Mouse (Mus musculus): ENCODE data around the gene Proca1. TPM values are rescaled to one million over a fixed set of nuclear protein-coding genes. Genes with fewer than 3 reads are reported as not detected.

Gene Proca1
- polyA plus RNA-seq, 1 experiment from 2014 or later, result 1.5 TPM

DNA sequence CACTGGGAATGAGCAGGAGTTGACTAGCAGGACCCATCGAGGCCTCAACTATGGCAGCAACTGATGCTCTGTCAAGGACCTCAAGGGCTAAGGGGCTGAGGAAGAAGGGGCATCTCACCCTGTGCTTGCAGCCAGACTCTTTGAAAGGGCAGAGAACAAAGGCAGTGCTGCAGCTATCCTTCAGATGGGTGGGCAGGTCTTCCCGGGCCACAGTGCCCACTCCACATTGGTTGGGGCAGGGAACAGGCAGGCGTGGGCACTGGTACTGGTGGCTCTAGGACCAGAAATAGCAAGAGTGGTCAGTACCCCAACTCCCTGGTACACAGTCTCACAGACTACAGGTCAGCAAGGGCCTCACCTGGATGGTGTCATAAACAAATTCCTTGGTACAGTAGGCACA is 32.5 kb upstream of the Proca1 start:
- no peak overlapping the region; the same call in 1 of the 2 replicates for H3K4me3 ChIP-seq
- no peak overlapping the region for H3K27ac ChIP-seq
- H3K27me3 ChIP-seq (ENCODE audit: poor library complexity, severe bottlenecking), result no peaks in the 10 kb centered on the region
- no peaks in the 10 kb centered on the region for H3K9me3 ChIP-seq
- no peak for DNase-seq (ENCODE audit: extremely low spot score, low spot score)
- peaks cover 49% of the 10 kb centered on the region for H3K4me1 ChIP-seq
- 93% methylated on average over 3 of the region's 3 CpGs for WGBS
- H3K36me3 ChIP-seq (replicated peaks), result peaks cover 81% of the 10 kb centered on the region

DNA sequence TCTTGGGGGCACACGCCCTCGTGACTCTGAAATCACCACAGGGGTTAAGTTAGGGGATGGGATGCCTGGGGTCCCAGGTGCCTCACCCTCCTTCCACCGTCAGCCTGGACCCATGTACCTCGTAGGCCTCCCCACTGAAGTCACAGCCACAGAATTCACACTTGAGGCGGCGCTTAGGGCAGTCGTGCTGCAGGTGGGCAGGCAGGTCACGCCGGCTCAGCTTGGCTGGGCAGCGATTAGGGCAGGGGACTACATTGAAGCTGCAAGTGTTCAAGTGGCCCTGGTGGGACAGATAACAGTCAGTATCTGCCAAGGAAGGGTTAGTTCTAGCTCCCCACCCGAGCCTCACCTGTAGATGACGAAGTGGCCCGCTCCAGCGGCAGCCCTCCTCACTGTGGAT is 32.0 kb upstream of the Proca1 start:
- Histone ChIP-seq H3K4me3 (no peak overlapping the region), H3K27ac (no peak overlapping the region), H3K9me3 (no peaks in the 10 kb centered on the region), H3K4me1 (peaks cover 54% of the 10 kb centered on the region), H3K36me3 (replicated peaks) (peaks cover 76% of the 10 kb centered on the region), H3K27me3 (ENCODE audit: poor library complexity, severe bottlenecking) (peaks cover 1% of the 10 kb centered on the region; the same call in 1 of the 2 replicates)
- no peak for DNase-seq (ENCODE audit: extremely low spot score, low spot score)
- 94% methylated on average over 14 of the region's 14 CpGs for WGBS

DNA sequence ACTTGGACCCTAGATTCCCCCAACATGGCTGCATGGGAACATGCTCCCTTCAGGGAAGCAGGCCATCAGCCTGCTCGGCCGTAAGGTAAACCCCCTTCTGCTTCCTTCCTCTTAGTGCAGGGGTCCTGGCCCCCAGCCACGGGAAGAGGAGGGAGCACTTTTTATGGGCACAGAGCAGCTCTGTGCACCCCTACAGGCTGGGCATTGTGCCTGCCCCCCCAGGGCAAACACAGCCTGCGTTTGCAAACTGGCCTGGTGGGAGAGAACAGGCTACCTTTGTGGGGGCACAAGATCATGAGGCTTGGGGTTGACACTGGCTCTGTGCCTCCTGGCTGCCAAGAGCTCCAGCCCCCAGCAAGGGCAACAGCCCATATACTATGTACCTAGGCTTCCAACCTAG is 31.2 kb upstream of the Proca1 start:
- Histone ChIP-seq H3K9me3 (no peaks in the 10 kb centered on the region), H3K4me1 (peaks cover 62% of the 10 kb centered on the region), H3K36me3 (replicated peaks) (peaks cover 68% of the 10 kb centered on the region), H3K4me3 (peak overlapping the region; percentile 100), H3K27ac (peak overlapping the region; percentile 99), H3K27me3 (ENCODE audit: poor library complexity, severe bottlenecking) (peaks cover 9% of the 10 kb centered on the region)
- WGBS, result 72% methylated on average over 4 of the region's 4 CpGs
- DNase-seq (ENCODE audit: extremely low spot score, low spot score), result no peak

DNA sequence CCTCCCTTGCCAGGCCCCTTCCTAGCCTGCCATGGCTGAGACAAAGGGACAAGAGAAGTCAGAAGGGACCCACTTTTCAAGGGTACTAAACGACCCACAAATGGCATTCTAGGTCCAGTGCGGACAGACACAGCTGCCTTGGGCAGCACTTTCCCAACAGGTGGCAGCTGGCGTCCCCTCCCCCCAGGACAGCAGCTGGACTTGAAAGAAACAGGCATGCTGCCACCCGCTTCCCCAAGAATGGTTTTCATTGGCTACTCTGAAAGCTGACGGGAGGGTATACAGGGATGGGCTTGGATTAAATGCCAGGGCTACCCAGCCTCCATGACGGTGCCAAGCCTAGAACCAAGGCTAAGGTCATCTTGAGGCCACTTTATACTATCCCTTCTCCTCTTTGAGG is 30.7 kb upstream of the Proca1 start:
- Histone ChIP-seq H3K27me3 (ENCODE audit: poor library complexity, severe bottlenecking) (peaks cover 14% of the 10 kb centered on the region), H3K4me3 (peak overlapping the region; percentile 100), H3K4me1 (peaks cover 63% of the 10 kb centered on the region), H3K9me3 (no peaks in the 10 kb centered on the region), H3K27ac (peak overlapping the region; percentile 99), H3K36me3 (replicated peaks) (peaks cover 63% of the 10 kb centered on the region)
- no peak for DNase-seq (ENCODE audit: extremely low spot score, low spot score)
- 79% methylated on average over 6 of the region's 6 CpGs for WGBS

DNA sequence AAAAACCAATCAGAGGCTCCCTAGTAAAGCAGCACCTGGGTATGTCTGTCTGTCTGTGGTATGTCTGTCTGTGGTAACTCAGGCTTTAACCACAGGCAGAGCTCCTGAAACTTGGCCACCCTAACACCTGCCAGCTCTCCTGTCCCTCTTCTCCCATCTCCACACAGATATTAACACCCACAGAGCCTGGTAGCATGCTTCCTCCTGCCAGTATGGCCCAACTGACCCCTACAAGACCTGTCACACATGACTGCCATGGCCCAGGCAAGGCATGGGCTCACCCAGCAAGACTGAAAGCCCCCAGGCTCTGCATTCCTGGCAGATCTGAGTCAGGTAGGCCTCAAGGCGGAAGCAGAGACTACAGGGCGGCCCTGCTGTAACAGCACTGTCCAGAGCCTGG is 30.1 kb upstream of the Proca1 start:
- 73% methylated on average over 2 of the region's 2 CpGs for WGBS
- H3K9me3 ChIP-seq, result no peaks in the 10 kb centered on the region
- H3K27me3 ChIP-seq (ENCODE audit: poor library complexity, severe bottlenecking), result peaks cover 17% of the 10 kb centered on the region
- peaks cover 58% of the 10 kb centered on the region for H3K4me1 ChIP-seq
- DNase-seq (ENCODE audit: extremely low spot score, low spot score), result no peak
- peaks cover 58% of the 10 kb centered on the region for H3K36me3 ChIP-seq (replicated peaks)
- peak overlapping the region; percentile 100 for H3K4me3 ChIP-seq
- H3K27ac ChIP-seq, result peak overlapping the region; percentile 99

DNA sequence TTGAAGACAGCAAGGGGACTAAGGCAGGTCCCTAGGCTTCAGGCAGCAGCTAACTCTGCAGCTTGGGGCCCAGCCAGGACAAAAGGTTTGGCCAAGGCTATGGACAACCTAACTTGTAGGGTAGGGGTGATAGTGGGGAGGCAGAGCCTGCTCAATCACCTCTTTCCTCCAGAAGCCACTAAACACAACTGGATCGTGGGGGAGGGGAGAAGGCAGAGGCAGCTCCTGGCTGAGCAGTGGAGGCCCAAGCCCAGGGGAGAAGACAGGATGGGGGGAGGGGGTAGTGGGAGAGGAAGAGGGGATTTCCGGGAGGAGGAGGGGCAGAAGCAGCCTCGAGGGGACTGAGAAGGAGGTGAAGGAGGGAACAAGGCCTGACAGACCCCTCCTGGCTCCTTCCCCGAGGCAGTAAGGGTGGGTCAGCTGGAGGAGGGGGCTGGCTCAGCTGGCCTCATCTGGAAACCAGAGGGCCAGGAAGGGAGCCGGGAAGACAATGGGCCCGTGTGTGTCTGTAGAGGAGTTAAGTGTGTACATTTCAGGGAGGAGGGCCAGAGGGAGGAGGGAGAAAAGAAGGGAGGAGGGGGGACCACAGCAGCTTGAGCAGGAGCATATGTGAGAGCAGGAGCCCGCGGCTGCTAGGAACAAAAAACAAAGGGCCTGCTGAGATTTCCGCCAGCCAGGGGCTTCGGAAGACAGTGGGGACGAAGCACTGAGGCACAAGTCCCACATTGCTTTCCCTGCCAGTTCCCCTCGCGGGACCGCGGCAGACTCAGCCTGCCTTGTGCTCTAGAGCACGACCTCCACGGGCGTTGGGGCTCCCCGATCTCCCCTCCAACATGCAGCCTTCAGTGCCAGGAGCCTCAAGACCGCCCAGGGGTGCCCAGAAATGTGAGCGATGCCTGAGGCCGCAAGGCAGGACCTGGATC is 29.2 kb upstream of the Proca1 start:
- 0% methylated on average over 22 of the region's 22 CpGs for WGBS
- Histone ChIP-seq H3K27ac (peak overlapping the region; percentile 99), H3K27me3 (ENCODE audit: poor library complexity, severe bottlenecking) (peaks cover 17% of the 10 kb centered on the region), H3K4me3 (peak overlapping the region; percentile 100), H3K4me1 (peaks cover 61% of the 10 kb centered on the region), H3K9me3 (no peaks in the 10 kb centered on the region), H3K36me3 (replicated peaks) (peaks cover 49% of the 10 kb centered on the region)
- peak; percentile 83 for DNase-seq (ENCODE audit: extremely low spot score, low spot score)

DNA sequence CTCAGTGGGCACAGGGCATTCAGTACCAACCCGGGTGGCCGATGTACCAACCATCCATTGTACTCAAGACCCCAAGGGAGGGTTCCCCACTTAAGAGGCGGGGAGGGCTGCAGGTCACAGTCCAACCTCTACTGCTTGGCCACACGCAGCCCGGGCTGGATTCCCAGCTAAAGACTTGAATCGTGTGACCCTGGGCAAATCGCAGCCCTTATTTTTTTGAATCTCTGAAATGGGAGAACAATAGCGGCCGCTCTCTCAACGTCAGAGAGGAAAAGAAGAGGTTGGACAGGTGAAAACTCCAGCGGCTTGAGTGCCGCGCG is 28.6 kb upstream of the Proca1 start:
- under 1% methylated on average over 14 of the region's 14 CpGs for WGBS
- Histone ChIP-seq H3K4me1 (peaks cover 60% of the 10 kb centered on the region), H3K9me3 (no peaks in the 10 kb centered on the region), H3K36me3 (replicated peaks) (peaks cover 43% of the 10 kb centered on the region), H3K27ac (peak overlapping the region; percentile 99), H3K27me3 (ENCODE audit: poor library complexity, severe bottlenecking) (peaks cover 17% of the 10 kb centered on the region), H3K4me3 (peak overlapping the region; percentile 100)
- DNase-seq (ENCODE audit: extremely low spot score, low spot score), result no peak

DNA sequence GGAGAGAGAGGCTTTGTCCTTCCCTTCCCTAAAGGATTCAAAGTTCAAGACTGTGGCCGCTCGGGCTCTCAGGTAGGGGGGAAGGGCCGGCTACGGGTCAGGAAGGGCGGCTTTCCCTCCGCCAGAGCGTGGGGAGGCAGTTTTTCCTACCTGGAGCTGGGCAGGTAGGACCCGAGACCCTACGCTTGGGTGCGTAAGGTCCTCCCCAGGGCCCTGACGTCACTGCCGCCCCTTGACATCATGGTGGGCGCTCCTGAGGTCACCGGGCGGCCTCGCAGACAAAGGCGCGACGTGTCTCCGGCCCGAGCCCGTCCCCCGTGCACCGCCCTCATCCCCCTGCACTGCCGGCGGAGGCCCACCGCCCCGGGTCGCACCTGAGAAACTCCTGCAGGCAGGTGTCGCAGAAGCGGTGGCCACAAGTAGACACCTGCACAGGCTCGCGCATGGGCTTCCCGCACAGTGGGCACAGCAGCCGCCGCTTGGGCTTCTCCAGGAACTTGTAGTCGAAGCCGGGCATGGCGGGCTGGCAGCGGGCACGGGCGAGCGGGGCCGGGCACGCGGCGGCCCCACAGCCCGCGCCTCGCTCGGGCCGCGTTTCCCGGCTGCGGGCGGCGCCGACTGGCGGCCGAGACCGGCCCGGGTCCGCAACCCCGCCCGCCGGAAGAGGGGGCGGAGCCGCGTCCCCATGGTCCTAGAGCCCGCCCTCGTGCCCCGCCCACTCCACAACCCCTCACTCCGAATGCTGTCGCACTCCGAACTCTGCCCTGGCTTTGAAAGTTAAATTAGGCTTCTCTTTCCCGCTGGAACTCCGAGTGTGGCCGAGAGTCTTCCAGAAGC is 28.1 kb upstream of the Proca1 start, which contains the start of gene Traf4:
Gene Traf4 (minus strand): TSS at position 666 of the 837 bp plus-strand sequence.
- peaks cover 17% of the 10 kb centered on the region for H3K27me3 ChIP-seq (ENCODE audit: poor library complexity, severe bottlenecking)
- no peaks in the 10 kb centered on the region for H3K9me3 ChIP-seq
- peak within 1 kb of the TSS; percentile 99 for H3K27ac ChIP-seq
- peaks cover 56% of the 10 kb centered on the region for H3K4me1 ChIP-seq
- H3K4me3 ChIP-seq, result peak within 1 kb of the TSS; percentile 100
- peaks cover 37% of the 10 kb centered on the region for H3K36me3 ChIP-seq (replicated peaks)
- WGBS, result under 1% methylated on average over 78 of the region's 78 CpGs
- DNase-seq (ENCODE audit: extremely low spot score, low spot score), result peak; percentile 85

DNA sequence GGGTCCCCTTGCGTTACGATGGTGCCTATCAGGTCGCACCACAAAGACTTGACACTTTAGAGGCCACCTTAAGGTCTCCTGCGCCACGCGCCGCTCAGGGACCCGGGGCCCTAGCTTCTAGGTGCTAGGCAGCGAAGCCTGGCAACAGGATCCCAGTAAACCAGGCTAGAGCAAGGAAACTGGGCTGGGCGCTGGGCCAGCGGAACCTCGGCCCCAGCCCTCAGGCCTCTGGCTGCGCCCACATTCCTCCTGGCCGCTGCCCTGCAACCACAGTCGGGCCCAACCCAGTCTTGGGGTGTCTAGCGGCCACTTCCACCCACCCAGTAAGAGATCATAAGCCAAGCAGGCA is 27.5 kb upstream of the Proca1 start:
- Histone ChIP-seq H3K9me3 (no peaks in the 10 kb centered on the region), H3K4me1 (peaks cover 56% of the 10 kb centered on the region), H3K27me3 (ENCODE audit: poor library complexity, severe bottlenecking) (peaks cover 17% of the 10 kb centered on the region), H3K27ac (peak overlapping the region; percentile 99), H3K4me3 (peak overlapping the region; percentile 100), H3K36me3 (replicated peaks) (peaks cover 31% of the 10 kb centered on the region)
- DNase-seq (ENCODE audit: extremely low spot score, low spot score), result no peak
- WGBS, result 2% methylated on average over 16 of the region's 16 CpGs

DNA sequence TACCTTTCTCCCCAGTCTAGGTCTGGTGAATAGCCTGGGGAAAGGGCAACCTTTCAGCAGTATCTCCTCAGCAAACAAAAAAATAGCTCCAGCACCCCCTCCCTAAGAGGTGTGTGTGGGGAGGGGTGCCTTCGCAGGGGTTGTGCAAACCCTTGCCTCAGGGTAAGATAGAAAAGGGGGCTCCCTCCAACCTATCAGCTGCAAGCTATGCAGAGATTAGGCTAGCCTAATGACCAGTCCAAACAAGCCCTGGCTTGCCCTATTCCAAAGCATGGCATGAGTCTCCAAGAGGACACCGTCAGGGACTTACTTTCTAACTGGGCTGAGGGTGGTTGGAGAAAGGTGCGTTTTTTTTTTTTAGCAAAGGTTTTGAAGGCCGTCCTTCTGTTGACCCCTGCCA is 27.0 kb upstream of the Proca1 start:
- peaks cover 17% of the 10 kb centered on the region for H3K27me3 ChIP-seq (ENCODE audit: poor library complexity, severe bottlenecking)
- 37% methylated on average over 4 of the region's 4 CpGs for WGBS
- peak overlapping the region; percentile 100 for H3K4me3 ChIP-seq
- no peaks in the 10 kb centered on the region for H3K9me3 ChIP-seq
- peak overlapping the region; percentile 99 for H3K27ac ChIP-seq
- H3K36me3 ChIP-seq (replicated peaks), result peaks cover 31% of the 10 kb centered on the region
- DNase-seq (ENCODE audit: extremely low spot score, low spot score), result no peak
- H3K4me1 ChIP-seq, result peaks cover 54% of the 10 kb centered on the region

DNA sequence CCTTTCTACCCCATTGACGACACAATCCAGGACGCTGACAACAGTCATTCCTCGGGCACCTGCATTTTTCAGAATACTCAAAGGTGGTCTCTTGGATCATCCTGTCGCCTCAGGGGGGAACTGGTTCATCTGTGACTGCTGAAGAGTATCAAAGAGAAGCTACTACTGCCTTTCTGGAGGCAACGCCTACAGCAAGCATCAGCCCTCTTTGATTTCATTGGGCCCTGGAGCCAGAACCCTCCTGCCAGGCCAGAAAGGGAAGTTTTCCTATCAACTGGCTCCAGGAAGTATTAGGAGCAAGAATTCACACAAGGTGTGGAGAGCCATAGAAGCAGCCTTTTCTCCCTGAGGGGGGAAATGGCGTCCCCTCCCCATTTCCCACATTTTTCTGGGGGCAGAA is 26.6 kb upstream of the Proca1 start:
- H3K36me3 ChIP-seq (replicated peaks), result peaks cover 27% of the 10 kb centered on the region
- H3K4me3 ChIP-seq, result peak overlapping the region; percentile 100; the same call in 1 of the 2 replicates
- H3K4me1 ChIP-seq, result peaks cover 51% of the 10 kb centered on the region

DNA sequence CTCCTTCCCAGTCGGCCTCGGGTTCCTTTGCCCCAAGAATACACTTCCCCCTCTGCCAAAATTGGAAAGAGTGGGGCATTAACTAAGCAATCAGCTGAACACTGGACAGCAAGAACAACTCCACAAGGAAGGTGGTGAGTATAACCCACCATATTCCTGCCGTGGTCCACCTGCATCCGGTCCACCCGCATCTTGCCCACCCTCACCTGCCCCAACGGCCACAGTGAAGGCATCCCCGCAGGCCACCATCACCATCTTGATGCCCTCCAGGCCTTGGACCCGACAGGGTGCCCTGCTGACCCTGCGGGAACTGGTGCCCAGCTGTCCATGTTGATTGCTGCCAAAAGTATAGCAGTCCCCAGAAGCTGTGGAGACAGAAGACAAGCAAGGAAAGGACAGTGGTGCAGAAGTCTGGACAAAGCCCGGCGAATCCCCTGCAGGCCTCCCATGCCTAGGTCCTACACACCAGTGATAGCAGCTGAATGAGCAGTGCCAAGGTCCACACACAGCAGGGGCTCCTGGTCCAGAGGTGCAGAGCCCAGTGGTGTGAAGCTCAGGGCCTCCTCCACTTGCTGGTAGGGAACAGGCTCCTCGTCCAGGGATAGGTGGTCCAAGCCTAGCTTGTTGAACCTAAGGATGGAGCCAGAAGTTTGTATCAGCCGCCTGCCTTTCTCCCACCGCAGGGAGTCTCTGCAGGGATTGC is 25.8 kb upstream of the Proca1 start:
- Histone ChIP-seq H3K4me1 (peaks cover 47% of the 10 kb centered on the region), H3K27ac (no peak overlapping the region), H3K36me3 (replicated peaks) (peaks cover 25% of the 10 kb centered on the region), H3K4me3 (no peak overlapping the region), H3K9me3 (no peaks in the 10 kb centered on the region), H3K27me3 (ENCODE audit: poor library complexity, severe bottlenecking) (peaks cover 17% of the 10 kb centered on the region)
- whole genome bisulfite sequencing, result 85% methylated on average over 14 of the region's 14 CpGs
- DNase-seq (ENCODE audit: extremely low spot score, low spot score), result no peak

More for the DNA sequence above, 26.6 kb upstream of the Proca1 start:
- no peak for DNase-seq (ENCODE audit: extremely low spot score, low spot score)
- WGBS, result 70% methylated on average over 6 of the region's 6 CpGs
- H3K27me3 ChIP-seq (ENCODE audit: poor library complexity, severe bottlenecking), result peaks cover 17% of the 10 kb centered on the region
- no peaks in the 10 kb centered on the region for H3K9me3 ChIP-seq
- peak overlapping the region; percentile 99 for H3K27ac ChIP-seq
